8 mouse cellular contexts compared by ENCODE assay signal in the genomic region with DNA sequence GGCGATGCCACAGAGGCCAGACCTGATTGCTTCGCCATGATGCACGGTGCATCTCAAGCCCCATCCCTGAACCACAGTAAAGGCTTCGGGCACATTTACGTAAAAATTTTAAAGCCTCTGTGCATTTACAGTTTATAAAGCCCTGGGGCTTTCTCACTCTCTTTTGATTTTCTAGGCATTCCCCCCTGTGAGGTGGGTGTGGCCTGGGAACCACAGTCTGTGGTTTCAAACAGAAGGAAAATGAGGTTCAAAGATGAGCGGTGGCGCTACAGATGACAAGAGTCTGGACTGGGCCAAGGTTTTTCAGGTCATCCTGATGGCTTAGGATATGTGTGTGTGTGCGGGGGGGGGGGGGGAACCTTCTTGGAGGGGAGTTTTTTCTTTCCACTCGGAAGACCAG. TPM values are rescaled to one million over a fixed set of nuclear protein-coding genes. Genes with fewer than 3 reads are reported as not detected.
A peak's percentile ranks its signal among the peaks of the same experiment; 100 is the strongest.
DNase-seq lines count a peak whose midpoint lies in the region; ATAC-seq and TF ChIP-seq lines count a peak whose summit lies in the region.

No protein-coding gene starts in this region.

- H3K9ac ChIP-seq in intestine, embryonic 14.5 days (ENCODE audit: low read length), result no peak overlapping the region
- peak overlapping the region; percentile 34; the same call in 1 of the 2 replicates for H3K9ac ChIP-seq in neural tube, embryonic 13.5 days

- H3K27ac ChIP-seq in layer of hippocampus, adult 2 months, result no peak overlapping the region
- no peak overlapping the region for H3K27ac ChIP-seq in intestine, embryonic 14.5 days (ENCODE audit: low read depth)
- H3K27ac ChIP-seq in neural tube, embryonic 13.5 days (replicated peaks), result no peak overlapping the region

- no peak for DNase-seq in layer of hippocampus, adult 2 months (ENCODE audit: low spot score in 2 of 2)
- no peak for DNase-seq in layer of hippocampus, postnatal 14 days (ENCODE audit: low spot score in 2 of 2)
- DNase-seq in intestine, embryonic 14.5 days (ENCODE audit: low spot score), result no peak
- no peak for DNase-seq in cerebellum, adult 9-10 months
- DNase-seq in layer of hippocampus, adult 11-12 months (ENCODE audit: low spot score), result no peak
- no peak for DNase-seq in testis, postnatal 10 days (ENCODE audit: low spot score)

- 0 out of 2 replicates have a peak, but pooled peaks cover 12% of the 10 kb centered on the region for H3K4me1 ChIP-seq in intestine, embryonic 14.5 days (replicated peaks; ENCODE audit: control insufficient read depth, insufficient read depth, low read length)
- H3K4me1 ChIP-seq in neural tube, embryonic 13.5 days (replicated peaks), result peaks cover 45% of the 10 kb centered on the region

- H3K27me3 ChIP-seq in intestine, embryonic 14.5 days (replicated peaks; ENCODE audit: control insufficient read depth, insufficient read depth, low read length), result peaks cover 89% of the 10 kb centered on the region
- H3K27me3 ChIP-seq in neural tube, embryonic 13.5 days, result peaks cover 92% of the 10 kb centered on the region

- WGBS in intestine, embryonic 14.5 days, result 6% methylated on average over 9 of the region's 9 CpGs
- WGBS in neural tube, embryonic 13.5 days, result 2% methylated on average over 9 of the region's 9 CpGs

- peak overlapping the region; percentile 33; the same call in 1 of the 2 replicates for H3K4me3 ChIP-seq in layer of hippocampus, adult 2 months
- H3K4me3 ChIP-seq in intestine, embryonic 14.5 days (ENCODE audit: low read depth, low read length), result peak overlapping the region; percentile 35
- H3K4me3 ChIP-seq in neural tube, embryonic 13.5 days, result peak overlapping the region; percentile 37

- H3K9me3 ChIP-seq in intestine, embryonic 14.5 days (ENCODE audit: control insufficient read depth, low read length), result no peaks in the 10 kb centered on the region
- no peaks in the 10 kb centered on the region for H3K9me3 ChIP-seq in neural tube, embryonic 13.5 days

- H3K4me2 ChIP-seq in intestine, embryonic 14.5 days (ENCODE audit: low read length), result peak overlapping the region; percentile 71
- peak overlapping the region; percentile 64 for H3K4me2 ChIP-seq in neural tube, embryonic 13.5 days

- no peak for TF ChIP-seq CTCF in layer of hippocampus, adult 2 months (conservative IDR thresholded peaks at IDR 0.05)

- peak; percentile 43; the same call in 1 of the 2 replicates for ATAC-seq in common myeloid progenitor, adult 5-6 weeks (replicated peaks; ENCODE audit: low read depth, poor library complexity, severe bottlenecking)
- no peak for ATAC-seq in intestine, embryonic 14.5 days (replicated peaks; ENCODE audit: low FRiP score, low TSS enrichment, low read depth)
- no peak for ATAC-seq in neural tube, embryonic 13.5 days (ENCODE audit: low read depth)

- no peaks in the 10 kb centered on the region for H3K36me3 ChIP-seq in intestine, embryonic 14.5 days (ENCODE audit: control insufficient read depth, insufficient read depth, low read length)
- no peaks in the 10 kb centered on the region for H3K36me3 ChIP-seq in neural tube, embryonic 13.5 days

RNA-seq across cellular contexts. Expression of gene Nkx1-2, which starts 0.6 kb away (rescaled TPM):
- not detected for total RNA-seq in layer of hippocampus, adult 2 months (2021)
- total RNA-seq in layer of hippocampus, postnatal 14 days (2021), result not detected
- total RNA-seq in common myeloid progenitor, adult 5-6 weeks (2017), result under 0.01 TPM in 1 of 2 replicates, not detected in the other
- polyA plus RNA-seq in intestine, embryonic 14.5 days (2014; fragmentation: Nextera tagmentation; extraction: Ambion mirVana), result 0.26 and 0.48 TPM in 2 replicates
- 0.61 and 1.5 TPM in 2 replicates for polyA plus RNA-seq in neural tube, embryonic 13.5 days (2015; fragmentation: Nextera tagmentation; extraction: Ambion mirVana)

RNA-seq across cellular contexts. Expression of gene Lhpp, which starts 10.4 kb away (rescaled TPM):
- total RNA-seq in layer of hippocampus, adult 2 months (2021), result 10 to 100 TPM; 22.9 to 25.3 TPM
- 10 to 100 TPM; 30.5 to 31.2 TPM for total RNA-seq in layer of hippocampus, postnatal 14 days (2021)
- total RNA-seq in common myeloid progenitor, adult 5-6 weeks (2017), result 11.6 and 11.7 TPM in 2 replicates
- polyA plus RNA-seq in intestine, embryonic 14.5 days (2014; fragmentation: Nextera tagmentation; extraction: Ambion mirVana), result 39.8 and 42.3 TPM in 2 replicates
- polyA plus RNA-seq in neural tube, embryonic 13.5 days (2015; fragmentation: Nextera tagmentation; extraction: Ambion mirVana), result 27.8 and 32.1 TPM in 2 replicates

RNA-seq across cellular contexts. Expression of gene Oat, which starts 23.8 kb away (rescaled TPM):
- 10 to 100 TPM; 91.2 to 95.6 TPM for total RNA-seq in layer of hippocampus, adult 2 months (2021)
- total RNA-seq in layer of hippocampus, postnatal 14 days (2021), result 10 to 100 TPM; 67.5 to 72.9 TPM
- total RNA-seq in common myeloid progenitor, adult 5-6 weeks (2017), result 115 and 117 TPM in 2 replicates
- 873 and 898 TPM in 2 replicates for polyA plus RNA-seq in intestine, embryonic 14.5 days (2014; fragmentation: Nextera tagmentation; extraction: Ambion mirVana)
- 90.2 and 97.7 TPM in 2 replicates for polyA plus RNA-seq in neural tube, embryonic 13.5 days (2015; fragmentation: Nextera tagmentation; extraction: Ambion mirVana)
